Mouse (Mus musculus): ENCODE measurements around the gene Gm11757. TPM values are rescaled to one million over a fixed set of nuclear protein-coding genes. Genes with fewer than 3 reads are reported as not detected.
"Not testable (repeated sequence)": the region's sequence is repeated elsewhere in the genome, so short reads cannot be mapped to it uniquely, and the experiment has no call there.

Gm11757 gene
- not detected in 2 replicates for total RNA-seq (2015)
- not detected in 2 replicates for total RNA-seq (2017)

GRCm38 (mm10) chr4:73891012-73891411 lies at the start of gene Gm11757:
TSS of gene Gm11757 (minus strand) at chr4:73891112.
- ATAC-seq (ENCODE audit: poor library complexity, severe bottlenecking), result not testable (repeated sequence)

GRCm38 (mm10) chr4:73920660-73921059 lies 29.7 kb upstream of the Gm11757 start, which contains the start of gene Gm11756:
TSS of gene Gm11756 (minus strand) at chr4:73920760.
- not testable (repeated sequence) for ATAC-seq (ENCODE audit: poor library complexity, severe bottlenecking)

DNA sequence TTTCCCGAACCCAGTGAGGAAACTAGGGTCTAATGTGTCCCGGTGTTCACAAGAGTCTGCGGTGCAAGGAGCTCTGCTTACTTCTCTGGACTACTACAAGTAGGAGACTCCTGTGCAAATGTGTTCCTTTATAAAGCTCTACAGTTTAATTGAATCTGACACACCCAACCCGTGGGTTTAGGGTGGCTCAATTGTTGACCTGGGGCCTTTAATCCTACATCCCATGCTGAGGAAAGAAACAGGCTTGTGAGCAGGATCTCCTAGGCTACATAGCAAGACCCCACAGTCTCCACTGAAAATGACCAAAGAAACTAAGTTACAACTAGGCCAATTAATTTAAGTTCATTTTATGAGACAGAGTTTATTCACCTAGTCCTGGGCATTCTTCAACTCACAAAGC lies 14.9 kb upstream of the Gm11757 start, which contains the start of gene Gm13871:
Gm13871 (minus strand) TSS at position 101 of the 400 bp plus-strand sequence.
- not testable (repeated sequence) for ATAC-seq (ENCODE audit: poor library complexity, severe bottlenecking)

DNA sequence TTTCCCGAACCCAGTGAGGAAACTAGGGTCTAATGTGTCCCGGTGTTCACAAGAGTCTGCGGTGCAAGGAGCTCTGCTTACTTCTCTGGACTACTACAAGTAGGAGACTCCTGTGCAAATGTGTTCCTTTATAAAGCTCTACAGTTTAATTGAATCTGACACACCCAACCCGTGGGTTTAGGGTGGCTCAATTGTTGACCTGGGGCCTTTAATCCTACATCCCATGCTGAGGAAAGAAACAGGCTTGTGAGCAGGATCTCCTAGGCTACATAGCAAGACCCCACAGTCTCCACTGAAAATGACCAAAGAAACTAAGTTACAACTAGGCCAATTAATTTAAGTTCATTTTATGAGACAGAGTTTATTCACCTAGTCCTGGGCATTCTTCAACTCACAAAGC lies 14.7 kb downstream of the Gm11757 start, which contains the start of gene Gm11758:
Gm11758 (minus strand) TSS at position 101 of the 400 bp plus-strand sequence.
- ATAC-seq (ENCODE audit: poor library complexity, severe bottlenecking), result not testable (repeated sequence)

Other genes with a start within 250 kb of the Gm11757 start
- not detected in 2 replicates for gene Gm11239, start 222.8 kb downstream of the Gm11757 start, total RNA-seq (2015)
- gene Gm11239, start 222.8 kb downstream of the Gm11757 start, total RNA-seq (2017), result not detected in 2 replicates
- gene Gm428, start 207.6 kb downstream of the Gm11757 start, total RNA-seq (2015), result not detected in 2 replicates
- not detected in 2 replicates for gene Gm428, start 207.6 kb downstream of the Gm11757 start, total RNA-seq (2017)
- not detected in 2 replicates for gene Rasef, start 100.1 kb downstream of the Gm11757 start, total RNA-seq (2015)
- gene Rasef, start 100.1 kb downstream of the Gm11757 start, total RNA-seq (2017), result not detected in 2 replicates
- gene Gm11758, start 14.8 kb downstream of the Gm11757 start, total RNA-seq (2015), result not detected in 2 replicates
- not detected in 2 replicates for gene Gm11758, start 14.8 kb downstream of the Gm11757 start, total RNA-seq (2017)
- gene Gm13871, start 14.8 kb upstream of the Gm11757 start, total RNA-seq (2015), result not detected in 2 replicates
- not detected in 2 replicates for gene Gm13871, start 14.8 kb upstream of the Gm11757 start, total RNA-seq (2017)
- gene Gm11756, start 29.6 kb upstream of the Gm11757 start, total RNA-seq (2015), result not detected in 2 replicates
- not detected in 2 replicates for gene Gm11756, start 29.6 kb upstream of the Gm11757 start, total RNA-seq (2017)
- gene 2310002L09Rik, start 59.7 kb upstream of the Gm11757 start, total RNA-seq (2015), result not detected in 2 replicates
- gene 2310002L09Rik, start 59.7 kb upstream of the Gm11757 start, total RNA-seq (2017), result not detected in 2 replicates
- not detected in 2 replicates for gene Frmd3, start 122.3 kb upstream of the Gm11757 start, total RNA-seq (2015)
- gene Frmd3, start 122.3 kb upstream of the Gm11757 start, total RNA-seq (2017), result not detected in 2 replicates

Measured in megakaryocyte, adult 5-6 weeks (primary cell).